Mouse (Mus musculus) MEL (cell line): ENCODE measurements around the gene Ptger1. TPM values are rescaled to one million over a fixed set of nuclear protein-coding genes. Genes with fewer than 3 reads are reported as not detected.

Experiments
- DNase-seq: peaks from one replicate; pipeline ENCODE4 v3.0.0; 2011; ENCODE audit warnings: low read depth, low spot score
- H3K27ac ChIP-seq: 2 replicates; pipeline ENCODE4 v1.5.1; 2012; ENCODE audit warnings: low read depth, mild to moderate bottlenecking, control low read depth, low read length, moderate library complexity; ENCODE audit not compliant: control insufficient read depth
- H3K27me3 ChIP-seq, 2 experiments: fragments of 150-350 bp in 1 of 2; sonication (generic) in 1 of 2; 2 replicates each; pipeline ENCODE4 v1.6.1; 2012; ENCODE audit warnings: low read length in 2 of 2, mild to moderate bottlenecking in 2 of 2, improper control_type of control experiment in 1 of 2, moderate library complexity in 1 of 2; ENCODE audit not compliant: insufficient read depth in 2 of 2, control insufficient read depth in 1 of 2
- H3K36me3 ChIP-seq, 2 experiments: 2 replicates each; pipeline ENCODE4 v1.6.1; 2012 to 2014; ENCODE audit warnings: low read length in 2 of 2, improper control_type of control experiment in 1 of 2, inconsistent platforms in 1 of 2, mild to moderate bottlenecking in 1 of 2; ENCODE audit not compliant: insufficient read depth in 2 of 2, control insufficient read depth in 1 of 2
- H3K4me1 ChIP-seq, 2 experiments: fragments of 150-350 bp in 1 of 2; sonication (generic) in 1 of 2; 2 replicates each; pipeline ENCODE4 v1.6.1; 2012; ENCODE audit warnings: low read length in 2 of 2, improper control_type of control experiment in 1 of 2, mild to moderate bottlenecking in 1 of 2; ENCODE audit not compliant: insufficient read depth in 2 of 2, control insufficient read depth in 1 of 2
- H3K4me3 ChIP-seq, 2 experiments: fragments of 150-350 bp in 1 of 2; sonication (generic) in 1 of 2; 2 replicates each; pipeline ENCODE4 v1.5.1; 2012; ENCODE audit warnings: low read depth in 2 of 2, low read length in 2 of 2, mild to moderate bottlenecking in 2 of 2, moderate library complexity in 2 of 2, control low read depth in 1 of 2, improper control_type of control experiment in 1 of 2; ENCODE audit not compliant: control insufficient read depth in 1 of 2, insufficient read depth in 1 of 2
- H3K79me2 ChIP-seq: 2 replicates; pipeline ENCODE4 v1.6.1; 2012; ENCODE audit warnings: mild to moderate bottlenecking, low read length, moderate library complexity; ENCODE audit not compliant: control insufficient read depth, poor library complexity, insufficient read depth
- H3K9ac ChIP-seq: 2 replicates; pipeline ENCODE4 v1.6.1; 2012; ENCODE audit warnings: low read depth, mild to moderate bottlenecking, control low read depth, low read length, moderate library complexity; ENCODE audit not compliant: control insufficient read depth, poor library complexity, severe bottlenecking
- H3K9me3 ChIP-seq: fragments of 150-350 bp; sonication (generic); replicated peaks from 2 replicates; pipeline ENCODE4 v1.6.1; 2012; ENCODE audit warnings: mild to moderate bottlenecking, low read length, improper control_type of control experiment, moderate library complexity; ENCODE audit not compliant: insufficient read depth
- BHLHE40 ChIP-seq: IDR thresholded peaks from 2 replicates; pipeline ENCODE4 v1.6.1; 2012; ENCODE audit warnings: low read depth, mild to moderate bottlenecking, inconsistent platforms, low read length, improper control_type of control experiment, borderline replicate concordance
- CHD1 ChIP-seq: IDR thresholded peaks from 2 replicates; pipeline ENCODE4 v1.6.1; 2012; ENCODE audit warnings: low read depth, mild to moderate bottlenecking, inconsistent platforms, low read length, improper control_type of control experiment
- CHD2 ChIP-seq: IDR thresholded peaks from 2 replicates; pipeline ENCODE4 v1.6.1; 2011; ENCODE audit warnings: low read length, improper control_type of control experiment
- CTCF ChIP-seq, 3 experiments: IDR thresholded peaks in 2 of 3; conservative IDR thresholded peaks in 1 of 3; 2 replicates each; pipeline ENCODE4 v1.5.1; 2011 to 2012; ENCODE audit warnings: low read length in 3 of 3, low read depth in 2 of 3, mild to moderate bottlenecking in 2 of 3, improper control_type of control experiment in 1 of 3, inconsistent platforms in 1 of 3, mixed read lengths in 1 of 3, moderate library complexity in 1 of 3; ENCODE audit not compliant: control insufficient read depth in 1 of 3, insufficient read depth in 1 of 3, poor library complexity in 1 of 3, severe bottlenecking in 1 of 3
- ELF1 ChIP-seq: IDR thresholded peaks from 2 replicates; pipeline ENCODE4 v1.6.1; 2014; ENCODE audit warnings: low read depth, mild to moderate bottlenecking, inconsistent platforms, low read length, improper control_type of control experiment, moderate library complexity
- EP300 ChIP-seq, 2 experiments: IDR thresholded peaks; 2 replicates each; pipeline ENCODE4 v1.6.1; 2011; ENCODE audit warnings: improper control_type of control experiment in 2 of 2, low read length in 2 of 2, low read depth in 1 of 2, mild to moderate bottlenecking in 1 of 2
- ETS1 ChIP-seq: IDR thresholded peaks from 2 replicates; pipeline ENCODE4 v1.6.1; 2012; ENCODE audit warnings: low read depth, mild to moderate bottlenecking, inconsistent platforms, low read length, improper control_type of control experiment, moderate library complexity
- GATA1 ChIP-seq: IDR thresholded peaks from 2 replicates; pipeline ENCODE4 v1.6.1; 2011; ENCODE audit warnings: low read depth, low read length, improper control_type of control experiment
- JUND ChIP-seq: IDR thresholded peaks from 2 replicates; pipeline ENCODE4 v1.6.1; 2011; ENCODE audit warnings: low read depth, mild to moderate bottlenecking, improper control_type of control experiment, low read length
- MAFK ChIP-seq: IDR thresholded peaks from 2 replicates; pipeline ENCODE4 v1.6.1; 2011; ENCODE audit warnings: low read depth, mild to moderate bottlenecking, low read length, improper control_type of control experiment, borderline replicate concordance
- MAX ChIP-seq: IDR thresholded peaks from 2 replicates; pipeline ENCODE4 v1.6.1; 2011; ENCODE audit warnings: low read length, improper control_type of control experiment
- MEF2A ChIP-seq: IDR thresholded peaks from 2 replicates; pipeline ENCODE4 v1.6.1; 2014; ENCODE audit warnings: low read depth, mild to moderate bottlenecking, inconsistent platforms, low read length, improper control_type of control experiment; ENCODE audit not compliant: poor library complexity, insufficient replicate concordance, severe bottlenecking; ENCODE audit errors: extremely low read depth
- MXI1 ChIP-seq: IDR thresholded peaks from 2 replicates; pipeline ENCODE4 v1.6.1; 2011; ENCODE audit warnings: mild to moderate bottlenecking, low read depth, low read length, improper control_type of control experiment
- MYC ChIP-seq: IDR thresholded peaks from 2 replicates; pipeline ENCODE4 v1.6.1; 2011; ENCODE audit warnings: low read depth, mild to moderate bottlenecking, low read length, improper control_type of control experiment, moderate library complexity
- NRF1 ChIP-seq: IDR thresholded peaks from 2 replicates; pipeline ENCODE4 v1.6.1; 2014; ENCODE audit warnings: low read depth, mild to moderate bottlenecking, inconsistent platforms, low read length, improper control_type of control experiment, moderate library complexity; ENCODE audit not compliant: poor library complexity, insufficient read depth, severe bottlenecking
- RAD21 ChIP-seq: IDR thresholded peaks from 2 replicates; pipeline ENCODE4 v1.6.1; 2011; ENCODE audit warnings: mild to moderate bottlenecking, low read depth, low read length, improper control_type of control experiment
- RCOR1 ChIP-seq: IDR thresholded peaks from 2 replicates; pipeline ENCODE4 v1.6.1; 2012; ENCODE audit warnings: low read depth, mild to moderate bottlenecking, inconsistent platforms, low read length, improper control_type of control experiment
- SIN3A ChIP-seq: IDR thresholded peaks from 2 replicates; pipeline ENCODE4 v1.6.1; 2012; ENCODE audit warnings: low read length, improper control_type of control experiment, inconsistent platforms
- TAL1 ChIP-seq: IDR thresholded peaks from 2 replicates; pipeline ENCODE4 v1.6.1; 2012; ENCODE audit warnings: mild to moderate bottlenecking, inconsistent platforms, low read length, moderate library complexity, mixed read lengths
- TBP ChIP-seq: IDR thresholded peaks from 2 replicates; pipeline ENCODE4 v1.8.0; 2011; ENCODE audit warnings: low read depth, low read length, improper control_type of control experiment
- TCF12 ChIP-seq: IDR thresholded peaks from 2 replicates; pipeline ENCODE4 v1.6.1; 2014; ENCODE audit warnings: low read depth, mild to moderate bottlenecking, inconsistent platforms, low read length, improper control_type of control experiment, moderate library complexity
- USF2 ChIP-seq, 2 experiments: IDR thresholded peaks; 2 replicates each; pipeline ENCODE4 v1.6.1; 2011 to 2012; ENCODE audit warnings: improper control_type of control experiment in 2 of 2, low read length in 2 of 2, borderline replicate concordance in 1 of 2, inconsistent platforms in 1 of 2, low read depth in 1 of 2, mild to moderate bottlenecking in 1 of 2; ENCODE audit not compliant: insufficient read depth in 1 of 2
- ZC3H11A ChIP-seq: IDR thresholded peaks from 2 replicates; pipeline ENCODE4 v1.6.1; 2012; ENCODE audit warnings: low read depth, mild to moderate bottlenecking, inconsistent platforms, low read length, improper control_type of control experiment
- ZKSCAN1 ChIP-seq: IDR thresholded peaks from 2 replicates; pipeline ENCODE4 v1.6.1; 2012; ENCODE audit warnings: low read depth, mild to moderate bottlenecking, inconsistent platforms, low read length, improper control_type of control experiment, moderate library complexity
- ZMIZ1 ChIP-seq: IDR thresholded peaks from 2 replicates; pipeline ENCODE4 v1.6.1; 2012; ENCODE audit warnings: low read depth, mild to moderate bottlenecking, inconsistent platforms, low read length, improper control_type of control experiment, moderate library complexity
- polyA plus RNA-seq, 2 experiments: library from polyadenylated mRNA; stranded (reverse) in 1 of 2; unstranded in 1 of 2; fragments of >175 nt in 1 of 2; fragments of >200 nt in 1 of 2; gene quantifications; 2 replicates each; pipeline versions ENCODE4 v1.2.1 to v1.2.4; 2012; ENCODE audit warnings: low replicate concordance in 2 of 2, low read depth in 1 of 2; ENCODE audit not compliant: insufficient read length in 2 of 2, insufficient read depth in 1 of 2, missing spikeins in 1 of 2
- total RNA-seq: library from RNA; depleted of rRNA; stranded (reverse); fragments of 300-350 nt; gene quantifications from 2 replicates; pipeline ENCODE4 v1.2.3, GENCODE M21; 2012

Ptger1 gene
- total and polyA plus RNA-seq, 3 experiments, result 3.1 to 4.0 TPM; not detected in 1

- peak; percentile 24 to 69; a peak in 3 of 4 replicates for TF ChIP-seq USF2 (IDR thresholded peaks at IDR 0.05; ENCODE audit: borderline replicate concordance in 1 of 2, insufficient read depth in 1 of 2, low read depth in 1 of 2, low read length in 2 of 2)
- TF ChIP-seq MAX, result peak; percentile 81; the same call in 1 of the 2 replicates
- no peak for TF ChIP-seq ZKSCAN1
- no peak for TF ChIP-seq MAFK
- TF ChIP-seq ZC3H11A, result no peak
- peak; percentile 10; the same call in 1 of the 2 replicates for TF ChIP-seq TCF12
- TF ChIP-seq SIN3A, result peak; percentile 79
- no peak for TF ChIP-seq RCOR1
- peak; percentile 76 for TF ChIP-seq MXI1
- peak; percentile 23; the same call in 1 of the 2 replicates for TF ChIP-seq GATA1
- no peak for TF ChIP-seq JUND
- no peak for TF ChIP-seq RAD21
- peak; percentile 88 for TF ChIP-seq NRF1
Measured at GRCm38 (mm10) chr8:83715031-83715690, 48.7 kb downstream of the Ptger1 start, which contains the start of gene Ddx39 (continued).

GRCm38 (mm10) chr8:83715771-83716170, 49.3 kb downstream of the Ptger1 start:
- H3K27me3 ChIP-seq, result no peaks in the 10 kb centered on the region
- H3K79me2 ChIP-seq, result peaks cover 50% of the 10 kb centered on the region
- peaks cover 12 to 15% of the 10 kb centered on the region in 2 experiments for H3K36me3 ChIP-seq
- peak overlapping the region; percentile 95 for H3K9ac ChIP-seq
- DNase-seq, result peak; percentile 55
- peaks cover 7 to 12% of the 10 kb centered on the region in 2 experiments for H3K4me1 ChIP-seq
- peak overlapping the region; percentile 87 for H3K27ac ChIP-seq
- no peaks in the 10 kb centered on the region for H3K9me3 ChIP-seq
- TF ChIP-seq MAX, result 0 out of 2 replicates have a peak, but pooled peaks have one; percentile 12
- no peak for TF ChIP-seq ELF1
- TF ChIP-seq RAD21, result no peak
- TF ChIP-seq BHLHE40, result no peak
- TF ChIP-seq, all 39 proteins: peak for 1
- H3K4me3 ChIP-seq, result peak overlapping the region; percentile 89 to 99

DNA sequence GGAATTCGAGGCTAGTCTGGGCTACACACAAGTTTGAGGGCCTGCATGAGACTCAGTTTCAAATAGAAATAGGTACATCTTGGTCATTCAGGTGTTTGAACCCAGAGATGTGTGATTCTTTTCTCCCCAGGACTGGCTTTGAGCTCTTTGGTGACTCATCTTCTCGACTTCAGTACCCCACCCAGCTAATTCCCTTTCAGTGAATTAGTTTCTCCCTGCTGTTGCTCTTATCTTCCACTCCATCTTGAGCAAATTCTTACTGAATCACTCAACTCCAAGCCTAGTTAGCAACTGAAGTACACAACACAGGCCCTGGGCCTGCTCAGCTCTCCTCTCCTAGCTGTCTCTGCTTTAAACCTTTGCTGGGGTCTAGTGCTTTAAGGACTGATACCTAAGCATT, 50.1 kb downstream of the Ptger1 start:
- H3K79me2 ChIP-seq, result peaks cover 50% of the 10 kb centered on the region
- peak overlapping the region; percentile 89 to 99 for H3K4me3 ChIP-seq
- peak overlapping the region; percentile 87 for H3K27ac ChIP-seq
- peak; percentile 81 for DNase-seq
- H3K4me1 ChIP-seq, result peaks cover 7 to 12% of the 10 kb centered on the region in 2 experiments
- no peaks in the 10 kb centered on the region for H3K9me3 ChIP-seq
- TF ChIP-seq MEF2A (no peak), RAD21 (no peak), SIN3A (0 out of 2 replicates have a peak, but pooled peaks have one; percentile 28), JUND (peak; percentile 71; the same call in 1 of the 2 replicates), CHD2 (no peak), CTCF (IDR thresholded peaks at IDR 0.05 in 2 of 3, conservative IDR thresholded peaks at IDR 0.05 in 1 of 3; ENCODE audit: control insufficient read depth in 1 of 3, insufficient read depth in 1 of 3, low read depth in 2 of 3, low read length in 3 of 3, poor library complexity in 1 of 3, severe bottlenecking in 1 of 3) (no peak), CHD1 (no peak), ELF1 (0 out of 2 replicates have a peak, but pooled peaks have one; percentile 15), ZC3H11A (no peak), ETS1 (peak; percentile 47; the same call in 1 of the 2 replicates), TCF12 (0 out of 2 replicates have a peak, but pooled peaks have one; percentile 12), EP300 (IDR thresholded peaks at IDR 0.05; ENCODE audit: low read depth in 1 of 2, low read length in 2 of 2) (peak; percentile 43 to 46), TBP (peak; percentile 47; the same call in 1 of the 2 replicates), MYC (peak; percentile 53; the same call in 1 of the 2 replicates), TAL1 (peak; percentile 33), ZMIZ1 (peak; percentile 30; the same call in 1 of the 2 replicates), MAFK (no peak), GATA1 (peak; percentile 88)
- TF ChIP-seq, all 39 proteins: peak for 11
- H3K27me3 ChIP-seq, result no peaks in the 10 kb centered on the region
- peaks cover 15 to 16% of the 10 kb centered on the region in 2 experiments for H3K36me3 ChIP-seq
- peak overlapping the region; percentile 95 for H3K9ac ChIP-seq
